Mouse (Mus musculus) left cerebral cortex, adult 6 months (tissue): Measurements from ENCODE around the gene Irak4. TPM values are rescaled to one million over a fixed set of nuclear protein-coding genes. Genes with fewer than 3 reads are reported as not detected.

Experiments used
- long read RNA-seq, 2 experiments: library from polyadenylated mRNA; unstranded; transcript quantifications; one replicate each; pipeline ENCODE4 v2.0.0; 2019 to 2020
- polyA plus RNA-seq: library from polyadenylated mRNA; unstranded; fragments of <200 nt; fragmentation: Nextera tagmentation; gene quantifications from 2 replicates; pipeline ENCODE4 v1.2.3, GENCODE M21; 2021

Gene Irak4
- 1.4 and 1.7 TPM in 2 replicates for polyA plus RNA-seq
- long read RNA-seq, experiment 1, transcript Irak4-201 (12 exons, 2,831 nt) = major isoform, 6 of 12 reads
- long read RNA-seq, experiment 1, partial matches to known transcripts = 0 of 12 reads
- long read RNA-seq, experiment 1, other reads (novel, unspliced or antisense) = 5 of 12 reads
- long read RNA-seq, experiment 2, partial matches to known transcripts = 2 of 144 reads
- long read RNA-seq, experiment 2, other reads (novel, unspliced or antisense) = 140 of 144 reads

GRCm38 (mm10) chr15:94543409-94544051, at the start of gene Irak4, which contains the start of gene Pus7l:
TSS of gene Irak4 (plus strand) at chr15:94543643.
TSS of gene Pus7l (minus strand) at chr15:94543547.

GRCm38 (mm10) chr15:94589219-94590075, 46.0 kb downstream of the Irak4 start, which contains the start of gene Twf1:
TSS of gene Twf1 (minus strand) at chr15:94589889.

GRCm38 (mm10) chr15:94628830-94629601, 85.6 kb downstream of the Irak4 start, which contains the start of gene Tmem117:
TSS of gene Tmem117 (plus strand) at chr15:94629232.

Other genes starting within 250 kb of the Irak4 start
- gene Adamts20, start 78.2 kb upstream of the Irak4 start, polyA plus RNA-seq = 0.64 and 1.8 TPM in 2 replicates
- gene Pus7l, start 96 bp upstream of the Irak4 start, polyA plus RNA-seq = 1.6 and 1.7 TPM in 2 replicates
- gene Twf1, start 46.2 kb downstream of the Irak4 start, polyA plus RNA-seq = 50.8 and 123 TPM in 2 replicates
- gene Tmem117, start 85.6 kb downstream of the Irak4 start, polyA plus RNA-seq = 2.6 and 4.8 TPM in 2 replicates